Mouse (Mus musculus) neural tube, embryonic 11.5 days (tissue): ENCODE results near the gene Nav2. TPM values are rescaled to one million over a fixed set of nuclear protein-coding genes. Genes with fewer than 3 reads are reported as not detected.

Source experiments
- ATAC-seq: fragments of 200-750 bp; cut with Nextera tagmentation; 2 replicates; pipeline ENCODE4 v1.8.0; 2017; ENCODE audit warnings: moderate number of reproducible peaks, mild to moderate bottlenecking, moderate TSS enrichment, moderate library complexity; ENCODE audit not compliant: insufficient read depth, low FRiP score, low TSS enrichment
- DNase-seq: peaks from one replicate; pipeline ENCODE4 v3.0.0-alpha.2; 2015; ENCODE audit warnings: low spot score
- H3K27ac ChIP-seq: fragments of 300-500 bp; sonication (generic); 2 replicates; pipeline ENCODE4 v1.5.1; 2014; ENCODE audit warnings: low read depth, mild to moderate bottlenecking, low read length
- H3K27me3 ChIP-seq: fragments of 300-500 bp; sonication (generic); 2 replicates; pipeline ENCODE4 v1.6.1; 2014; ENCODE audit warnings: mild to moderate bottlenecking, low read length, mixed read lengths; ENCODE audit not compliant: control insufficient read depth, insufficient read depth
- H3K36me3 ChIP-seq: fragments of 300-500 bp; sonication (generic); 2 replicates; pipeline ENCODE4 v1.6.1; 2014; ENCODE audit warnings: mild to moderate bottlenecking, low read length, moderate library complexity, mixed read lengths; ENCODE audit not compliant: control insufficient read depth, insufficient read depth
- H3K4me1 ChIP-seq: fragments of 300-500 bp; sonication (generic); 2 replicates; pipeline ENCODE4 v1.6.1; 2014; ENCODE audit warnings: low read length, mixed read lengths; ENCODE audit not compliant: control insufficient read depth, insufficient read depth
- H3K4me2 ChIP-seq: fragments of 300-500 bp; sonication (generic); 2 replicates; pipeline ENCODE4 v1.6.1; 2014; ENCODE audit warnings: low read depth, mild to moderate bottlenecking, moderate library complexity
- H3K4me3 ChIP-seq: fragments of 300-500 bp; sonication (generic); 2 replicates; pipeline ENCODE4 v1.5.1; 2014; ENCODE audit warnings: low read depth, low read length
- H3K9ac ChIP-seq: fragments of 300-500 bp; sonication (generic); 2 replicates; pipeline ENCODE4 v1.6.1; 2014; ENCODE audit warnings: mild to moderate bottlenecking, low read length
- H3K9me3 ChIP-seq: fragments of 300-500 bp; sonication (generic); 2 replicates; pipeline ENCODE4 v1.6.1; 2016; ENCODE audit warnings: low read length; ENCODE audit not compliant: control insufficient read depth
- WGBS: fragments of 180-500 bp; shearing (Covaris S2); extraction: QIAGEN DNeasy Blood & Tissue Kit; methylation state at CpG from one replicate; pipeline ENCODE4 v1.1.7; 2014; 5-methylcytosine and 5-hydroxymethylcytosine counted together
- polyA plus RNA-seq: library from polyadenylated mRNA; unstranded; fragments of >200 nt; fragmentation: Nextera tagmentation; extraction: Ambion mirVana; gene quantifications from 2 replicates; pipeline ENCODE4 v1.2.1, GENCODE M21; 2014

Nav2 gene
- polyA plus RNA-seq, 1 experiment from 2014 or later, result 19.2 TPM

DNA sequence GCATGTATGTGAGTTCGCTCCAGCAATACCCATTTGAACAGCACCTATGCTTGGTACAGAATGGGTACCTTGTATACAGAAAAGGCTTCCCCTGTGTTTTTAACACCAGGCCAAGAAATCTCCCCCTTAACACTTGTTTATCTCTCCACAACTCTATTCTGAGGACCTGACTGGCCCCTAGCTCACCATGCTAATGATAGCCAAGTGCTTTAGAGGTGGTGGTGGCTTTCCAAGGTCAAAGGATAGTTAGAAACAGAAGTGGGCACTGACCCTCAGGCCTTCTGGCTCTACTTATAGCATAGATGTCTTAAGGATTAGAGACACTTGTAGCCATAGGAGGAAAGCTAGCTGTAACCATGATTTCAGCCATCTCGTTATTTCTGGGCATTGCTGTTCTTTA is 663.1 kb downstream of the Nav2 start:
- Histone ChIP-seq H3K27me3 (no peaks in the 10 kb centered on the region), H3K9ac (no peak overlapping the region), H3K36me3 (0 out of 2 replicates have a peak, but pooled peaks cover 2% of the 10 kb centered on the region), H3K4me3 (no peak overlapping the region), H3K4me2 (no peak overlapping the region), H3K27ac (no peak overlapping the region), H3K4me1 (no peaks in the 10 kb centered on the region), H3K9me3 (no peaks in the 10 kb centered on the region)
- 97% methylated on average over 2 of the region's 2 CpGs for WGBS
- DNase-seq, result no peak
- no peak for ATAC-seq

- no peak overlapping the region for H3K27ac ChIP-seq
- no peak overlapping the region for H3K4me2 ChIP-seq
- no peak overlapping the region for H3K9ac ChIP-seq
- H3K27me3 ChIP-seq, result no peaks in the 10 kb centered on the region
- no peaks in the 10 kb centered on the region for H3K9me3 ChIP-seq
- H3K4me3 ChIP-seq, result no peak overlapping the region
- 0 out of 2 replicates have a peak, but pooled peaks cover 2% of the 10 kb centered on the region for H3K36me3 ChIP-seq
- ATAC-seq (no peak), DNase-seq (no peak)
- H3K4me1 ChIP-seq, result no peaks in the 10 kb centered on the region
- WGBS, result 91% methylated on average over 9 of the region's 9 CpGs
Measured at GRCm38 (mm10) chr7:49575226-49575625, 666.7 kb downstream of the Nav2 start.

GRCm38 (mm10) chr7:49577096-49577495 is 668.6 kb downstream of the Nav2 start:
- no peak overlapping the region for H3K9ac ChIP-seq

DNA sequence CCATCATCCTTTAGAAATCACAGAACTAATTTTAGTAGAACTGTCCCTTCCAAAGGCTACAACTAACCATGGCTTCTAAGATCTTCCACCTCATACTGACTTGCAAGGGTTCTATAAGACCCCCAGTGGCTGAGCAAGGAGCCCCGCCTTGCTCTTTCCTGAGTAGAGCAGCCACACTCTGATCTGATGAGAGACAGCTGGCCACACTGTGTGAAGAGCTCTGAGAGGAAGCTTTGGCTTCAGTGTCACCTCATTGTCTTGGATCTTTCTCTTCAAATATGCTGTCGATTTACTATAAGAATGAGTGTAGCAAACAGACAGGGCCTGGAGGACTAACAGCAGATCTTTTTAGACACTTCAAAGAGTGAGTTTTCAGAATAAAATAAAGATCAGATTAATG is 673.4 kb downstream of the Nav2 start:
- Histone ChIP-seq H3K4me3 (no peak overlapping the region), H3K9ac (no peak overlapping the region), H3K9me3 (no peaks in the 10 kb centered on the region), H3K27ac (no peak overlapping the region), H3K27me3 (no peaks in the 10 kb centered on the region), H3K4me1 (no peaks in the 10 kb centered on the region), H3K4me2 (no peak overlapping the region), H3K36me3 (no peaks in the 10 kb centered on the region)
- DNase-seq, result no peak
- ATAC-seq, result no peak
- 95% methylated on average over 2 of the region's 2 CpGs for WGBS

More at GRCm38 (mm10) chr7:49577096-49577495, 668.6 kb downstream of the Nav2 start:
- WGBS, result 91% methylated on average over 2 of the region's 2 CpGs
- ATAC-seq (no peak), DNase-seq (no peak)
- H3K4me1 ChIP-seq, result no peaks in the 10 kb centered on the region
- H3K27me3 ChIP-seq, result no peaks in the 10 kb centered on the region
- H3K27ac ChIP-seq, result no peak overlapping the region
- no peaks in the 10 kb centered on the region for H3K9me3 ChIP-seq
- H3K4me3 ChIP-seq, result no peak overlapping the region
- no peak overlapping the region for H3K4me2 ChIP-seq
- H3K36me3 ChIP-seq, result 0 out of 2 replicates have a peak, but pooled peaks cover 2% of the 10 kb centered on the region

DNA sequence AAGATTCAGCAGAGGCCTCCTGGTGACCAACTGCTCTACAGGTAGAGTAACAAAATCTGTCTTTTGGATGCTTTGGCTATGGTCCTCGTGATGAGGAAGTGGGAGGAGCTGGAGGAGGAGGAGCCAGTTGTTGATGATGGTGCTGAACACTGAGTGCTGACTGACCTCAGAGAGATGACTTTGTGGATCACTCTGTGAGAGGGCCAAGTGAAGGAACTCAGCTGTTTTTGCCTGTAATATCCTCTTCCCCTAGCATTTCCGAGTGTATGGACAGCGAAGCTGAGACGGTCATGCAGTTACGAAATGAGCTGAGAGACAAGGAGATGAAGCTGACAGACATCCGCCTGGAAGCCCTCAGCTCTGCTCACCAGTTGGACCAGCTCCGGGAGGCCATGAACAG is 674.0 kb downstream of the Nav2 start:
- Histone ChIP-seq H3K4me2 (no peak overlapping the region), H3K4me1 (no peaks in the 10 kb centered on the region), H3K4me3 (no peak overlapping the region), H3K9me3 (no peaks in the 10 kb centered on the region), H3K27me3 (no peaks in the 10 kb centered on the region), H3K27ac (no peak overlapping the region), H3K36me3 (no peaks in the 10 kb centered on the region), H3K9ac (no peak overlapping the region)
- WGBS, result 88% methylated on average over 7 of the region's 7 CpGs
- ATAC-seq (no peak), DNase-seq (no peak)

DNA sequence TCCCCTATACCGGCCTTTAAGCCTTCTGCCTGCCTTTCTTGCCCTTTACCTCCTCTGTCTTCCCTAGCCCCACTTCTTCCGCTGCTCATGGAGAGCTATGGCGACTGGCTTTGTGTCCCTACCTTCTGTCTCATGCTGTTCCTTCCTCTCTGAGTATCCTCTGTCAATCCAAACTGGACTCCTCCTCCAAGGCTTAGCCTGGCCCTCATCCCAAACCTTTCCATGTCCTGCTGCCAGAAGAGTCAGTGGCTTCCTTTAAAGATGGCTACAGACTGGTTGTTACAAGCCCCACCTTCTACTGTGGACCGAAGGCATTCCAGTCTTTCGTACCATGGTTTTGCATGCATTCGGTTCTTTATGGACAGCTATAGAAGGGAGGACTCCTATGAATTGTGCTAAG is 674.7 kb downstream of the Nav2 start:
- H3K9me3 ChIP-seq, result no peaks in the 10 kb centered on the region
- no peaks in the 10 kb centered on the region for H3K36me3 ChIP-seq
- no peak overlapping the region for H3K27ac ChIP-seq
- ATAC-seq (no peak), DNase-seq (no peak)
- H3K4me3 ChIP-seq, result no peak overlapping the region
- H3K4me2 ChIP-seq, result no peak overlapping the region
- no peaks in the 10 kb centered on the region for H3K4me1 ChIP-seq
- H3K9ac ChIP-seq, result no peak overlapping the region
- H3K27me3 ChIP-seq, result no peaks in the 10 kb centered on the region
- 94% methylated on average over 6 of the region's 6 CpGs for WGBS

DNA sequence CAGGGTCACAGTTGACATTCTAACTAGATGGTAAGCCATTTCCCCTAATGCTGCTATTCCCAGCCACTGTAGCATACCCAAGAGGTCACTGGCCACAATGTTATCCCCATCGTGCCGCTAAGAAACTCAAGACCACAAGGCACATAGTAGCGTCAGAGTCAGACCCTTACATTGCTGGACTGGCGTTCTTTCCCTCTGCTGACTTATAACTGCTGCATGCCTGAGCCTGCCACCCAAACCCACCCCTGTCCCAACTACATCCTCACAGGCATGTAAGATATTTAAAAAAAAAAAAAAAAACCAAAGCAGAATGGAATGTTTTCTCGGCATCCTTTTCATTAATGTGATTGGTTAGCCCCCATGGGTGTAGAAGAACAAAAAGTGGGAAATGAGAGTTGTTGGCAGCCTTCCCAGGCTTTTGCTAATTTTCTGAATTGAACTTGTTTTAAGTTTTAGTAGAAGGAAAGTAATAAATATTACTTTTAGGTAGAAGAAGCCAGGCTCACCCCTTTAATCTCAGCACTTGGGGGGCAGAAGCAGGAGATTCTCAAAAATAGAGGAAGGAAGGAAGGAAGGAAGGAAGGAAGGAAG is 678.1 kb downstream of the Nav2 start:
- Histone ChIP-seq H3K9ac (no peak overlapping the region), H3K36me3 (no peaks in the 10 kb centered on the region), H3K9me3 (no peaks in the 10 kb centered on the region), H3K4me3 (no peak overlapping the region), H3K27ac (no peak overlapping the region), H3K4me1 (no peaks in the 10 kb centered on the region), H3K27me3 (no peaks in the 10 kb centered on the region), H3K4me2 (no peak overlapping the region)
- WGBS, result 95% methylated on average over 5 of the region's 5 CpGs
- no peak for ATAC-seq
- DNase-seq, result no peak

DNA sequence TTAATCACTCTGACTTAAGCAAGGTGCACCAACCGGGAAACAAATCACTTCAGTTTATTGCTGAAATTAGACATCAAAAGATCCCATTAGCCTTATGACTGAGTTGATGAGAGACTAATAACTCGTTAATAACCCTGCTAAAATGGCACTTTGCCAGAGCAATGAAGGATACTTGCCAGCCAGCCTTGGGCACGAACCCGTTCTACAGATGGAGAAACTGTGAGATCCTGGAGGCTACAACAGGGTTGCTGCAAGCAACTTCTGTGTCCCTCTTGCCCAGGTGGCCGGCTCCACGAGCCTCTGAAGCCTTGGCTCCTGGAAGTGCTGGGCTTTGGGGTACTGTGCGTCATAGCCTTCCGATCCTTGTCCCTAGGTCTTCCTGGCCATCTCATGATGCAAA is 681.1 kb downstream of the Nav2 start:
- DNase-seq (no peak), ATAC-seq (no peak)
- 89% methylated on average over 8 of the region's 8 CpGs for WGBS
- no peaks in the 10 kb centered on the region; the same call in 1 of the 2 replicates for H3K36me3 ChIP-seq
- H3K4me2 ChIP-seq, result no peak overlapping the region
- no peaks in the 10 kb centered on the region for H3K4me1 ChIP-seq
- no peaks in the 10 kb centered on the region for H3K27me3 ChIP-seq
- H3K9me3 ChIP-seq, result no peaks in the 10 kb centered on the region
- no peak overlapping the region for H3K27ac ChIP-seq
- H3K9ac ChIP-seq, result no peak overlapping the region
- no peak overlapping the region for H3K4me3 ChIP-seq

DNA sequence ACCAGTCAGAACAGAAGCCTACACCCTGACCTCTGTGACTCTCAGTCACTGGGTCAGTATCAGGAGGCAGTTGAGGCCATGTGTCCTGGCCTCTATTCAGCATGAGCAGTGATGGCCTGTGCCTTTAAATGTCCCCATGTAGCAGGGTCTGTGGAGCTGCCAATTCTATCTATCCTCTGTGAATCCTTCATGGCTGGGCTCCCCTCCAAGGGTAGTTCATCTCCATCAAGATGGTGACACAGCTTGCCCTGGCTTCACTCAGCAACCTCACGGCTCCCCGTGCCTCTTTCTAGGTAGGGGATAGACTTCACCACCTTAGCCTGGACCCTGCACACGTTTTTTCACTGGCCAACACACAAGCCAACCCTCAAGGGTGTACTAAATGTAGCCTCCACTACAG is 689.3 kb downstream of the Nav2 start:
- Histone ChIP-seq H3K27ac (no peak overlapping the region), H3K9ac (no peak overlapping the region), H3K36me3 (peaks cover 6% of the 10 kb centered on the region), H3K27me3 (no peaks in the 10 kb centered on the region), H3K4me3 (no peak overlapping the region), H3K9me3 (no peaks in the 10 kb centered on the region), H3K4me1 (no peaks in the 10 kb centered on the region), H3K4me2 (no peak overlapping the region)
- WGBS, result 88% methylated on average over 3 of the region's 3 CpGs
- DNase-seq (no peak), ATAC-seq (no peak)
